Mouse (Mus musculus): Measurements from ENCODE around the gene Gm8653. TPM values are rescaled to one million over a fixed set of nuclear protein-coding genes. Genes with fewer than 3 reads are reported as not detected.
"Not testable (repeated sequence)": the region's sequence is repeated elsewhere in the genome, so short reads cannot be mapped to it uniquely, and the experiment has no call there.

The Gm8653 gene
- not detected in 2 replicates for polyA plus RNA-seq (2016; fragmentation: Nextera tagmentation; extraction: Ambion mirVana)

- not testable (repeated sequence) for H3K27me3 ChIP-seq (replicated peaks); H3K4me3 ChIP-seq; H3K9ac ChIP-seq; H3K9me3 ChIP-seq (replicated peaks); H3K27ac ChIP-seq; ATAC-seq; H3K36me3 ChIP-seq; H3K4me2 ChIP-seq; H3K4me1 ChIP-seq
- no CpG with 5 or more reads among the region's 2 CpGs for WGBS (ENCODE audit: insufficient replicate concordance)
Measured at GRCm38 (mm10) chr7:22201164-22201563, at the start of gene Gm8653. Gene Gm8653 (minus strand): TSS chr7:22201264.

GRCm38 (mm10) chr7:22229384-22229783, 28.3 kb upstream of the Gm8653 start, which contains the start of gene Gm8453:
Gene Gm8453 (minus strand): TSS chr7:22229484.
- not testable (repeated sequence) for H3K4me3 ChIP-seq, H3K4me2 ChIP-seq

GRCm38 (mm10) chr7:22189077-22189476, 12.0 kb downstream of the Gm8653 start, which contains the start of gene Vmn1r143:
Gene Vmn1r143 (plus strand): TSS chr7:22189377.
- not testable (repeated sequence) for H3K9ac ChIP-seq; H3K9me3 ChIP-seq (replicated peaks); H3K4me1 ChIP-seq; H3K4me3 ChIP-seq; H3K27ac ChIP-seq; H3K4me2 ChIP-seq; ATAC-seq; H3K27me3 ChIP-seq (replicated peaks); H3K36me3 ChIP-seq
- no CpG with 5 or more reads among the region's 3 CpGs for WGBS (ENCODE audit: insufficient replicate concordance)

More at GRCm38 (mm10) chr7:22229384-22229783, 28.3 kb upstream of the Gm8653 start, which contains the start of gene Gm8453:
- WGBS (ENCODE audit: insufficient replicate concordance), result 15% methylated on average over 2 of the region's 2 CpGs
- ATAC-seq; H3K27me3 ChIP-seq (replicated peaks); H3K36me3 ChIP-seq; H3K9me3 ChIP-seq (replicated peaks); H3K9ac ChIP-seq; H3K4me1 ChIP-seq; H3K27ac ChIP-seq: not testable (repeated sequence)

GRCm38 (mm10) chr7:22163935-22164334, 37.1 kb downstream of the Gm8653 start, which contains the start of gene Vmn1r142:
Gene Vmn1r142 (minus strand): TSS chr7:22164035.
- H3K27ac ChIP-seq; H3K9me3 ChIP-seq (replicated peaks): not testable (repeated sequence)
- WGBS (ENCODE audit: insufficient replicate concordance), result no CpG with 5 or more reads among the region's 3 CpGs

More at GRCm38 (mm10) chr7:22163935-22164334, 37.1 kb downstream of the Gm8653 start, which contains the start of gene Vmn1r142:
- not testable (repeated sequence) for H3K27me3 ChIP-seq (replicated peaks); ATAC-seq; H3K9ac ChIP-seq; H3K4me3 ChIP-seq; H3K4me2 ChIP-seq; H3K36me3 ChIP-seq; H3K4me1 ChIP-seq

Other genes starting within 250 kb of the Gm8653 start
- gene Vmn1r137, start 206.7 kb downstream of the Gm8653 start, polyA plus RNA-seq (2016; fragmentation: Nextera tagmentation; extraction: Ambion mirVana), result not detected in 2 replicates
- not detected in 2 replicates for gene Vmn1r138, start 172.4 kb downstream of the Gm8653 start, polyA plus RNA-seq (2016; fragmentation: Nextera tagmentation; extraction: Ambion mirVana)
- not detected in 2 replicates for gene Gm6176, start 145.0 kb downstream of the Gm8653 start, polyA plus RNA-seq (2016; fragmentation: Nextera tagmentation; extraction: Ambion mirVana)
- not detected in 2 replicates for gene Vmn1r139, start 132.2 kb downstream of the Gm8653 start, polyA plus RNA-seq (2016; fragmentation: Nextera tagmentation; extraction: Ambion mirVana)
- gene Gm16451, start 83.0 kb downstream of the Gm8653 start, polyA plus RNA-seq (2016; fragmentation: Nextera tagmentation; extraction: Ambion mirVana), result not detected in 2 replicates
- gene Gm10666, start 66.5 kb downstream of the Gm8653 start, polyA plus RNA-seq (2016; fragmentation: Nextera tagmentation; extraction: Ambion mirVana), result not detected in 2 replicates
- not detected in 2 replicates for gene Vmn1r142, start 37.2 kb downstream of the Gm8653 start, polyA plus RNA-seq (2016; fragmentation: Nextera tagmentation; extraction: Ambion mirVana)
- not detected in 2 replicates for gene Vmn1r143, start 11.9 kb downstream of the Gm8653 start, polyA plus RNA-seq (2016; fragmentation: Nextera tagmentation; extraction: Ambion mirVana)
- gene Gm8453, start 28.2 kb upstream of the Gm8653 start, polyA plus RNA-seq (2016; fragmentation: Nextera tagmentation; extraction: Ambion mirVana), result not detected in 2 replicates
- gene Gm4187, start 128.5 kb upstream of the Gm8653 start, polyA plus RNA-seq (2016; fragmentation: Nextera tagmentation; extraction: Ambion mirVana), result not detected in 2 replicates
- gene Gm8660, start 169.8 kb upstream of the Gm8653 start, polyA plus RNA-seq (2016; fragmentation: Nextera tagmentation; extraction: Ambion mirVana), result not detected in 2 replicates
- not detected in 2 replicates for gene Vmn1r148, start 212.3 kb upstream of the Gm8653 start, polyA plus RNA-seq (2016; fragmentation: Nextera tagmentation; extraction: Ambion mirVana)
- not detected in 2 replicates for gene Vmn1r149, start 237.0 kb upstream of the Gm8653 start, polyA plus RNA-seq (2016; fragmentation: Nextera tagmentation; extraction: Ambion mirVana)

All from liver, embryonic 12.5 days (tissue).